Mouse (Mus musculus): ENCODE results near the gene Secisbp2. TPM values are rescaled to one million over a fixed set of nuclear protein-coding genes. Genes with fewer than 3 reads are reported as not detected.

Gene Secisbp2
- polyA plus RNA-seq, 1 experiment from 2014 or later, result 30.2 TPM

DNA sequence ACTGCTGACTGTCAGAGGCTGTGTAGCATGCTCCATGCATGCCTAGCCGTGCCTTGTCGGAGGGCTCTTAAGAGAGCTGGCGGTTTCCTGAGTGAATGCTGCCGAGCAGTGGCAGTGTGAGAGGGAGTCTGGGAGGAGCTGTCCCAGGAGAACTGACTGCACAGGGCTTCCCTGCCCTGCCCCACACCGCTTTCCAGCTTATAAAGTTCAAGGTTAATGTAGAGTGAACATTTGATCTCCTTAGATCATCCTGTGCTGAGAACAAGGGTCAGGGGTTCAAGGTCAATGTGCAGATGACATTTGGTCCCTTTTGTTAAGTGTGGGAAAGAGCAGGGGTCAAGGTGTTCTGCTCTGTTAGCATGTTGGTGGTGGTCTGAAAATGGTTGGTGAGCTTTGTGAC lies 29.6 kb downstream of the Secisbp2 start:
- no peak for DNase-seq (ENCODE audit: low spot score)
- Histone ChIP-seq H3K27ac (ENCODE audit: low read depth) (no peak overlapping the region), H3K4me1 (replicated peaks; ENCODE audit: control insufficient read depth, insufficient read depth, low read length) (no peaks in the 10 kb centered on the region), H3K9ac (ENCODE audit: low read length) (no peak overlapping the region), H3K36me3 (ENCODE audit: control insufficient read depth, insufficient read depth, low read length) (peaks cover 98% of the 10 kb centered on the region), H3K4me2 (ENCODE audit: low read length) (no peak overlapping the region), H3K9me3 (ENCODE audit: control insufficient read depth, low read length) (no peaks in the 10 kb centered on the region), H3K27me3 (replicated peaks; ENCODE audit: control insufficient read depth, insufficient read depth, low read length) (no peaks in the 10 kb centered on the region), H3K4me3 (ENCODE audit: low read depth, low read length) (no peak overlapping the region)
- no peak for ATAC-seq (replicated peaks; ENCODE audit: low FRiP score, low TSS enrichment, low read depth)
- WGBS, result 85% methylated on average over 5 of the region's 5 CpGs

DNA sequence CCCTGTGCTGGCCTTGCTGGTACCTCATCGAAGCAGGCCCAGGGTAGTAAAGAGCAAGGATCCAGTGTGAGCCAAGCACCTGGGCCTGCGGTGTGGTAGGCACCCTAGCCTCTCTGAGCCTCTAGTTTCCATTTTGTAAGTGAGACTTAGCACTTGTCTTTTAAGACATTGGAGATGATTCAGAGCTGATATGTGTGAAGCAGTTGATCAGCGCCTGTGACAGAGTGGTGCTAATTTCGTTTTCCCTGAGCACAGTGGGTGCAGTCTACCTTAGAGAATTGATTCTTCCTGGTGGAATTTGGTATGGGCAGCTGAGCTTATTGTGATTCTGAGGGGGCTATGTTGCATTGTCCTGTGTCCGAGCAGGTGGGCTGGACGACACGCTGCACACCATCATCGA lies 30.1 kb downstream of the Secisbp2 start:
- H3K4me2 ChIP-seq (ENCODE audit: low read length), result no peak overlapping the region
- DNase-seq (ENCODE audit: low spot score), result no peak
- H3K9ac ChIP-seq (ENCODE audit: low read length), result no peak overlapping the region
- ATAC-seq (replicated peaks; ENCODE audit: low FRiP score, low TSS enrichment, low read depth), result no peak
- no peaks in the 10 kb centered on the region for H3K27me3 ChIP-seq (replicated peaks; ENCODE audit: control insufficient read depth, insufficient read depth, low read length)
- WGBS, result 96% methylated on average over 8 of the region's 8 CpGs
- no peaks in the 10 kb centered on the region for H3K4me1 ChIP-seq (replicated peaks; ENCODE audit: control insufficient read depth, insufficient read depth, low read length)
- H3K36me3 ChIP-seq (ENCODE audit: control insufficient read depth, insufficient read depth, low read length), result peaks cover 96% of the 10 kb centered on the region
- H3K9me3 ChIP-seq (ENCODE audit: control insufficient read depth, low read length), result no peaks in the 10 kb centered on the region
- no peak overlapping the region for H3K27ac ChIP-seq (ENCODE audit: low read depth)
- no peak overlapping the region for H3K4me3 ChIP-seq (ENCODE audit: low read depth, low read length)

DNA sequence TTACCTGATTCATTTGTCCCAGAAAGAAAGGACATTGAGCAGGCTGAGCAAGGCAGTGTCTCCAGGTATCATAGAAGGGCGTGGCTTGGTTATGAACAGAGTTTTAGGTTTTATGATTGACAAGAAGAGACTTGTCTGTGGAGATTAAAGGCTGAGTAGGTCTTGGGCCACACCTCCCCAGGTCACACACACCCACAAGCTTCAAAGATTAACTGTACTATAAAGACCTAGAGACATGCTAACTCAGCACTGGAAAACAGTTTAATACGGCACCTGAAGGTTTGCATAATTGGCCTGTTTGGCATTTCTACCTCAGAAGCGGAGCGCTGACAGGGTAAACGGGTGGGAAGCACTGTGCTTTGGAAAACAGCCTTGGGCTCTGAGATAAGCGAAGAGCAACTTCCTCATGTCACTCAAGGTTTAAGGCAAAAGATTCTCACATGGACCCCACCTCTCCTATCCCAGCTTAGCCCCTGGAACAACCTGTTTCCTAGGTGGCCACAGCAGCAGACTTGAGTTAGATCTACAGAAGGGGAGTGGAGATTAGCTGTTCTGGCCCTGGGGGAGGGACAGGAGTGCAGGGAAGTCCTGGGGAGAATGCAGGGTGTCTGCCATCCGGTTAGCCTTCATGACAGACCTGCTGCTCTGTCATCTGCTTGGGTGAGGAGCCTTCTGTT lies 33.9 kb downstream of the Secisbp2 start:
- DNase-seq (ENCODE audit: low spot score) (no peak), ATAC-seq (replicated peaks; ENCODE audit: low FRiP score, low TSS enrichment, low read depth) (no peak)
- no peaks in the 10 kb centered on the region for H3K4me1 ChIP-seq (replicated peaks; ENCODE audit: control insufficient read depth, insufficient read depth, low read length)
- H3K9me3 ChIP-seq (ENCODE audit: control insufficient read depth, low read length), result no peaks in the 10 kb centered on the region
- no peak overlapping the region for H3K4me3 ChIP-seq (ENCODE audit: low read depth, low read length)
- 93% methylated on average over 7 of the region's 7 CpGs for WGBS
- no peak overlapping the region for H3K4me2 ChIP-seq (ENCODE audit: low read length)
- H3K9ac ChIP-seq (ENCODE audit: low read length), result no peak overlapping the region
- no peaks in the 10 kb centered on the region for H3K27me3 ChIP-seq (replicated peaks; ENCODE audit: control insufficient read depth, insufficient read depth, low read length)
- peaks cover 76% of the 10 kb centered on the region for H3K36me3 ChIP-seq (ENCODE audit: control insufficient read depth, insufficient read depth, low read length)
- no peak overlapping the region for H3K27ac ChIP-seq (ENCODE audit: low read depth)

DNA sequence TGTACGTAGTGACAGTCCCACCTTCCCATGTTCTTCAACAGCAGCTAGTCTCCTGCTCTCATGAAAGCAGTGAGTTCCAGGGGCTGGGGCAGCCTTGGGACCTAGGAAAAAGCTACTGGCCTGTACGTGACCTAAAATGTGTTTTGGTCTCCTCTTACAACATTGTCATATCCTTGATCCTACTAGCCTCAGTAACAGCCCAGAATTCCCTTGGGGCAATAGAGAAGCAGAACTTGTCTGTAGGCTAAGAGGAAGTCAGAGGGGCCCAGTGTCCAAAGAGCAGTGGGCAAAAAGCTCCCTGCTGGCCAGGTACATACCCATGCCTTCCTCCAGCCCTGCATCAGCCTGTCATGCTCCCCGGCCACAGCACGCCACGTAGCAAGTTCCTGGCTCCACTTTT lies 35.5 kb downstream of the Secisbp2 start:
- H3K27me3 ChIP-seq (replicated peaks; ENCODE audit: control insufficient read depth, insufficient read depth, low read length), result no peaks in the 10 kb centered on the region
- no peak overlapping the region for H3K9ac ChIP-seq (ENCODE audit: low read length)
- H3K4me3 ChIP-seq (ENCODE audit: low read depth, low read length), result no peak overlapping the region
- H3K9me3 ChIP-seq (ENCODE audit: control insufficient read depth, low read length), result no peaks in the 10 kb centered on the region
- ATAC-seq (replicated peaks; ENCODE audit: low FRiP score, low TSS enrichment, low read depth) (no peak), DNase-seq (ENCODE audit: low spot score) (no peak)
- WGBS, result 95% methylated on average over 5 of the region's 5 CpGs
- H3K4me2 ChIP-seq (ENCODE audit: low read length), result no peak overlapping the region
- H3K27ac ChIP-seq (ENCODE audit: low read depth), result no peak overlapping the region
- H3K36me3 ChIP-seq (ENCODE audit: control insufficient read depth, insufficient read depth, low read length), result peaks cover 65% of the 10 kb centered on the region
- no peaks in the 10 kb centered on the region for H3K4me1 ChIP-seq (replicated peaks; ENCODE audit: control insufficient read depth, insufficient read depth, low read length)

DNA sequence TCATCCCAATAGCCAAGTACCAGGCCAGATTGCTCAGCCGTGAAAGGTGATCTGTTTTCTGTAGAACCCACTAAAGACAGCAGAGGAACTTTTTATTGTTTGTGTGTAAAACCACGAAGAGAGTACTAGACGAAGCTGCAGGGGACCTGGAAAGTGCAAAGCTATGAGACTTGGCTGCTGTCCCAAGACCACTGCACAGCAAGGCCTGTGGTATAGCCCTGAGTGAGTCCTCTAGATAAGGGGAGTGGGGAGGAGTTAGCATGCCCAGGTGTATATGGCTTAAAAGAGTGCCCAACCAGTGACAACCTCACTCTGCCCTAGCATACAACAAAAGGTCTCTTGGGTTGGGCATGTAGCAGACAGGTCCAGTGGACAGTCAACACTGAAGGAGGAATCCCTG lies 37.2 kb downstream of the Secisbp2 start:
- 51% methylated on average over 3 of the region's 3 CpGs for WGBS
- Histone ChIP-seq H3K36me3 (ENCODE audit: control insufficient read depth, insufficient read depth, low read length) (peaks cover 47% of the 10 kb centered on the region), H3K27me3 (replicated peaks; ENCODE audit: control insufficient read depth, insufficient read depth, low read length) (no peaks in the 10 kb centered on the region), H3K4me1 (replicated peaks; ENCODE audit: control insufficient read depth, insufficient read depth, low read length) (no peaks in the 10 kb centered on the region), H3K27ac (ENCODE audit: low read depth) (no peak overlapping the region), H3K9me3 (ENCODE audit: control insufficient read depth, low read length) (no peaks in the 10 kb centered on the region), H3K9ac (ENCODE audit: low read length) (no peak overlapping the region), H3K4me3 (ENCODE audit: low read depth, low read length) (no peak overlapping the region), H3K4me2 (ENCODE audit: low read length) (no peak overlapping the region)
- ATAC-seq (replicated peaks; ENCODE audit: low FRiP score, low TSS enrichment, low read depth) (no peak), DNase-seq (ENCODE audit: low spot score) (no peak)

DNA sequence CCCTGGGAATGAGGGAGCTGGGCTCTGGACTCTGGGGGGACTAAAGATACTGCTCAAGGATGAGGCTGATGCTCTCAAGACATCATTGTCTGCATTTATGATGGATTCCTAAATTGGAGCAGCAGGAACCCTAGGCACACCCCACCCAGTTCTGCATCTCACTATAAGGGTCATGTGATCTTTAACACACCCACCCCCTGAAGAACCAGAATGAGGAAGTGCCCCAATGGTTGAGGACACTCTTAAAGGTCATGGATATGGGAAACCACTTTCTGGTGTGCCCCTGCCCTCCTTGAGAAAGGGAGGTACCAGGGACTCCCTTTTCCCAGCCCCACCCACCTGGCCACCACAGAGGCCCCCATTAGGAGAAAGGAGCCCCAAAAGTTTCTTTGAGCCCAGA lies 45.0 kb downstream of the Secisbp2 start:
- Histone ChIP-seq H3K4me1 (replicated peaks; ENCODE audit: control insufficient read depth, insufficient read depth, low read length) (no peaks in the 10 kb centered on the region), H3K27ac (ENCODE audit: low read depth) (no peak overlapping the region), H3K9me3 (ENCODE audit: control insufficient read depth, low read length) (no peaks in the 10 kb centered on the region), H3K4me3 (ENCODE audit: low read depth, low read length) (no peak overlapping the region), H3K4me2 (ENCODE audit: low read length) (no peak overlapping the region), H3K9ac (ENCODE audit: low read length) (no peak overlapping the region), H3K27me3 (replicated peaks; ENCODE audit: control insufficient read depth, insufficient read depth, low read length) (no peaks in the 10 kb centered on the region), H3K36me3 (ENCODE audit: control insufficient read depth, insufficient read depth, low read length) (no peaks in the 10 kb centered on the region)
- DNase-seq (ENCODE audit: low spot score) (no peak), ATAC-seq (replicated peaks; ENCODE audit: low FRiP score, low TSS enrichment, low read depth) (no peak)

DNA sequence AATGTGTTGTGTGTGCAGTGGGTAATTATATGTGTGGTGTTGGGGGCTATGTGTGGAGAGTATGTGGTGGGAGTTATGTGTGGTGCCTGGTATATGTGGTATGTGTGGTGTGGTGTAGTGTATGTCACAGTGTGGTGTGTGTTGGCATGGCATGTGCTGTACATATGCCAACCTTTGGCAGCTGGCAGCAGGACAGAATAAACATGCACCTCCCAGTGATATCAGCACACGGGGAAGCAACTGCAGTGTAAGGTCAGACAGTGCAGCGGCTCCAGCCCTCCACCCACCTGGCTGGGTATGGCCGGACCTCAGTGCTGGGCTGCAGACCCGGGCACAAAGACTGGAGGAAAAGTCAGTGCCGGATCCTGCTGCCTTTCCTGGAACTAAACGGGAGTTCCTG lies 46.0 kb downstream of the Secisbp2 start:
- Histone ChIP-seq H3K4me3 (ENCODE audit: low read depth, low read length) (no peak overlapping the region), H3K27ac (ENCODE audit: low read depth) (no peak overlapping the region), H3K9me3 (ENCODE audit: control insufficient read depth, low read length) (no peaks in the 10 kb centered on the region), H3K4me2 (ENCODE audit: low read length) (no peak overlapping the region), H3K9ac (ENCODE audit: low read length) (no peak overlapping the region), H3K36me3 (ENCODE audit: control insufficient read depth, insufficient read depth, low read length) (no peaks in the 10 kb centered on the region), H3K4me1 (replicated peaks; ENCODE audit: control insufficient read depth, insufficient read depth, low read length) (no peaks in the 10 kb centered on the region), H3K27me3 (replicated peaks; ENCODE audit: control insufficient read depth, insufficient read depth, low read length) (no peaks in the 10 kb centered on the region)
- no peak for DNase-seq (ENCODE audit: low spot score)
- WGBS, result 72% methylated on average over 6 of the region's 6 CpGs
- ATAC-seq (replicated peaks; ENCODE audit: low FRiP score, low TSS enrichment, low read depth), result no peak

DNA sequence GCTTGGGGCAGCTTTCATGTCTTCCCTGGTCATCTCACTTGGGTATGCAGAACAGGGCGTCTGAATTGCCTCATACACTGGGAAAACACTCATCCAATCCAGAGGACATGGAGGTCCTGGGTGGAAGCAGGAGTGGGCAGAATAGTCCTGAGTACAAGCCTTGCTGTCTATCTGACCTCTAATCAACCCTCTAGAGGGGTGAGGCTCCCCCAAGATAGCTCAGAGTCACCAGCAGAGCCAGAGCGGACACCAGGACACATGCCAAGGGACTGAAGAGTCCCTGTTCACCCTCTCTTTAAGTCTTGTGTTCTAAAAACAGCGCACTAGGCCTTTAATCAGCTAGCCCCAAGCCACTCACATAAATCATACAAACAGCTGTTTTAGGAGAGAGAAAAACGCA lies 46.4 kb downstream of the Secisbp2 start:
- Histone ChIP-seq H3K27me3 (replicated peaks; ENCODE audit: control insufficient read depth, insufficient read depth, low read length) (no peaks in the 10 kb centered on the region), H3K4me2 (ENCODE audit: low read length) (no peak overlapping the region), H3K36me3 (ENCODE audit: control insufficient read depth, insufficient read depth, low read length) (no peaks in the 10 kb centered on the region), H3K9me3 (ENCODE audit: control insufficient read depth, low read length) (no peaks in the 10 kb centered on the region), H3K9ac (ENCODE audit: low read length) (no peak overlapping the region), H3K27ac (ENCODE audit: low read depth) (no peak overlapping the region), H3K4me1 (replicated peaks; ENCODE audit: control insufficient read depth, insufficient read depth, low read length) (no peaks in the 10 kb centered on the region), H3K4me3 (ENCODE audit: low read depth, low read length) (no peak overlapping the region)
- DNase-seq (ENCODE audit: low spot score) (no peak), ATAC-seq (replicated peaks; ENCODE audit: low FRiP score, low TSS enrichment, low read depth) (no peak)
- 58% methylated on average over 4 of the region's 4 CpGs for WGBS

DNA sequence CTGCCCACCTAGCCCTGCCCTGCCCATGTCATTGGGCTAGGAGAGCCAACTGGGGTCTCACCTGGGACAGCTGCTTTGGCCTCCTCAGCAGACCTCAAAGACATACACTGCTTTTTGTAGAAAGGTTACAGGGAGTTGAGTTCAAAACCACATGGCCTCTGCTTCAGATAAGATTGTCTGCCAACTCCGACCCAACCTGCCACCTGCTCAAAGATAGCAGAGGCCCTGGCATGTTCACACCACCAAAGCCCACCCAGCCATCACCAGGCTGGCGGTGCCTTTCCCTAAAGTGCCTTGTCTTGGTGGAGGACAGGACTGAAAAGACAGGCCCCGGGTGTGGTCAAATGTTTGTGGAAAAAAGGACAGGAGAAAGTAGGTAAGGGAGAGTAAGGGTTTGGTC lies 46.8 kb downstream of the Secisbp2 start:
- Histone ChIP-seq H3K9ac (ENCODE audit: low read length) (no peak overlapping the region), H3K27me3 (replicated peaks; ENCODE audit: control insufficient read depth, insufficient read depth, low read length) (no peaks in the 10 kb centered on the region), H3K9me3 (ENCODE audit: control insufficient read depth, low read length) (no peaks in the 10 kb centered on the region), H3K4me1 (replicated peaks; ENCODE audit: control insufficient read depth, insufficient read depth, low read length) (no peaks in the 10 kb centered on the region), H3K36me3 (ENCODE audit: control insufficient read depth, insufficient read depth, low read length) (no peaks in the 10 kb centered on the region), H3K27ac (ENCODE audit: low read depth) (no peak overlapping the region), H3K4me2 (ENCODE audit: low read length) (no peak overlapping the region), H3K4me3 (ENCODE audit: low read depth, low read length) (no peak overlapping the region)
- WGBS, result 86% methylated on average over 3 of the region's 3 CpGs
- ATAC-seq (replicated peaks; ENCODE audit: low FRiP score, low TSS enrichment, low read depth), result no peak
- DNase-seq (ENCODE audit: low spot score), result no peak
